Mouse (Mus musculus) MEL (cell line): Measurements from ENCODE around the gene Mxd4. TPM values are rescaled to one million over a fixed set of nuclear protein-coding genes. Genes with fewer than 3 reads are reported as not detected.

Source experiments
- DNase-seq: peaks from one replicate; pipeline ENCODE4 v3.0.0; 2011; ENCODE audit warnings: low read depth, low spot score
- H3K27ac ChIP-seq: 2 replicates; pipeline ENCODE4 v1.5.1; 2012; ENCODE audit warnings: low read depth, mild to moderate bottlenecking, control low read depth, low read length, moderate library complexity; ENCODE audit not compliant: control insufficient read depth
- H3K27me3 ChIP-seq, 2 experiments: fragments of 150-350 bp in 1 of 2; sonication (generic) in 1 of 2; 2 replicates each; pipeline ENCODE4 v1.6.1; 2012; ENCODE audit warnings: low read length in 2 of 2, mild to moderate bottlenecking in 2 of 2, improper control_type of control experiment in 1 of 2, moderate library complexity in 1 of 2; ENCODE audit not compliant: insufficient read depth in 2 of 2, control insufficient read depth in 1 of 2
- H3K36me3 ChIP-seq, 2 experiments: 2 replicates each; pipeline ENCODE4 v1.6.1; 2012 to 2014; ENCODE audit warnings: low read length in 2 of 2, improper control_type of control experiment in 1 of 2, inconsistent platforms in 1 of 2, mild to moderate bottlenecking in 1 of 2; ENCODE audit not compliant: insufficient read depth in 2 of 2, control insufficient read depth in 1 of 2
- H3K4me1 ChIP-seq, 2 experiments: fragments of 150-350 bp in 1 of 2; sonication (generic) in 1 of 2; 2 replicates each; pipeline ENCODE4 v1.6.1; 2012; ENCODE audit warnings: low read length in 2 of 2, improper control_type of control experiment in 1 of 2, mild to moderate bottlenecking in 1 of 2; ENCODE audit not compliant: insufficient read depth in 2 of 2, control insufficient read depth in 1 of 2
- H3K4me3 ChIP-seq, 2 experiments: fragments of 150-350 bp in 1 of 2; sonication (generic) in 1 of 2; 2 replicates each; pipeline ENCODE4 v1.5.1; 2012; ENCODE audit warnings: low read depth in 2 of 2, low read length in 2 of 2, mild to moderate bottlenecking in 2 of 2, moderate library complexity in 2 of 2, control low read depth in 1 of 2, improper control_type of control experiment in 1 of 2; ENCODE audit not compliant: control insufficient read depth in 1 of 2, insufficient read depth in 1 of 2
- H3K79me2 ChIP-seq: 2 replicates; pipeline ENCODE4 v1.6.1; 2012; ENCODE audit warnings: mild to moderate bottlenecking, low read length, moderate library complexity; ENCODE audit not compliant: control insufficient read depth, poor library complexity, insufficient read depth
- H3K9ac ChIP-seq: 2 replicates; pipeline ENCODE4 v1.6.1; 2012; ENCODE audit warnings: low read depth, mild to moderate bottlenecking, control low read depth, low read length, moderate library complexity; ENCODE audit not compliant: control insufficient read depth, poor library complexity, severe bottlenecking
- H3K9me3 ChIP-seq: fragments of 150-350 bp; sonication (generic); replicated peaks from 2 replicates; pipeline ENCODE4 v1.6.1; 2012; ENCODE audit warnings: mild to moderate bottlenecking, low read length, improper control_type of control experiment, moderate library complexity; ENCODE audit not compliant: insufficient read depth
- BHLHE40 ChIP-seq: IDR thresholded peaks from 2 replicates; pipeline ENCODE4 v1.6.1; 2012; ENCODE audit warnings: low read depth, mild to moderate bottlenecking, inconsistent platforms, low read length, improper control_type of control experiment, borderline replicate concordance
- CHD2 ChIP-seq: IDR thresholded peaks from 2 replicates; pipeline ENCODE4 v1.6.1; 2011; ENCODE audit warnings: low read length, improper control_type of control experiment
- CTCF ChIP-seq, 3 experiments: IDR thresholded peaks in 2 of 3; conservative IDR thresholded peaks in 1 of 3; 2 replicates each; pipeline ENCODE4 v1.5.1; 2011 to 2012; ENCODE audit warnings: low read length in 3 of 3, low read depth in 2 of 3, mild to moderate bottlenecking in 2 of 3, improper control_type of control experiment in 1 of 3, inconsistent platforms in 1 of 3, mixed read lengths in 1 of 3, moderate library complexity in 1 of 3; ENCODE audit not compliant: control insufficient read depth in 1 of 3, insufficient read depth in 1 of 3, poor library complexity in 1 of 3, severe bottlenecking in 1 of 3
- E2F4 ChIP-seq: IDR thresholded peaks from 2 replicates; pipeline ENCODE4 v1.6.1; 2011; ENCODE audit warnings: low read depth, low read length, improper control_type of control experiment, borderline replicate concordance
- ELF1 ChIP-seq: IDR thresholded peaks from 2 replicates; pipeline ENCODE4 v1.6.1; 2014; ENCODE audit warnings: low read depth, mild to moderate bottlenecking, inconsistent platforms, low read length, improper control_type of control experiment, moderate library complexity
- EP300 ChIP-seq, 2 experiments: IDR thresholded peaks; 2 replicates each; pipeline ENCODE4 v1.6.1; 2011; ENCODE audit warnings: improper control_type of control experiment in 2 of 2, low read length in 2 of 2, low read depth in 1 of 2, mild to moderate bottlenecking in 1 of 2
- HCFC1 ChIP-seq: IDR thresholded peaks from 2 replicates; pipeline ENCODE4 v1.6.1; 2012; ENCODE audit warnings: low read depth, mild to moderate bottlenecking, inconsistent platforms, low read length, improper control_type of control experiment, moderate library complexity
- MAFK ChIP-seq: IDR thresholded peaks from 2 replicates; pipeline ENCODE4 v1.6.1; 2011; ENCODE audit warnings: low read depth, mild to moderate bottlenecking, low read length, improper control_type of control experiment, borderline replicate concordance
- MAX ChIP-seq: IDR thresholded peaks from 2 replicates; pipeline ENCODE4 v1.6.1; 2011; ENCODE audit warnings: low read length, improper control_type of control experiment
- MAZ ChIP-seq: IDR thresholded peaks from 2 replicates; pipeline ENCODE4 v1.6.1; 2012; ENCODE audit warnings: low read depth, mild to moderate bottlenecking, inconsistent platforms, low read length, improper control_type of control experiment
- MEF2A ChIP-seq: IDR thresholded peaks from 2 replicates; pipeline ENCODE4 v1.6.1; 2014; ENCODE audit warnings: low read depth, mild to moderate bottlenecking, inconsistent platforms, low read length, improper control_type of control experiment; ENCODE audit not compliant: poor library complexity, insufficient replicate concordance, severe bottlenecking; ENCODE audit errors: extremely low read depth
- MYB ChIP-seq: IDR thresholded peaks from 2 replicates; pipeline ENCODE4 v1.6.1; 2011; ENCODE audit warnings: mild to moderate bottlenecking, low read depth, low read length, improper control_type of control experiment
- NRF1 ChIP-seq: IDR thresholded peaks from 2 replicates; pipeline ENCODE4 v1.6.1; 2014; ENCODE audit warnings: low read depth, mild to moderate bottlenecking, inconsistent platforms, low read length, improper control_type of control experiment, moderate library complexity; ENCODE audit not compliant: poor library complexity, insufficient read depth, severe bottlenecking
- POLR2A ChIP-seq, 2 experiments: IDR thresholded peaks; 2 replicates each; pipeline ENCODE4 v1.6.1; 2011 to 2012; ENCODE audit warnings: low read length in 2 of 2, mild to moderate bottlenecking in 2 of 2, control low read depth in 1 of 2, improper control_type of control experiment in 1 of 2, low read depth in 1 of 2, moderate library complexity in 1 of 2; ENCODE audit not compliant: control insufficient read depth in 1 of 2, insufficient read depth in 1 of 2, poor library complexity in 1 of 2
- POLR2AphosphoS2 ChIP-seq: IDR thresholded peaks from 2 replicates; pipeline ENCODE4 v1.6.1; 2011; ENCODE audit warnings: low read length, improper control_type of control experiment
- POLR2AphosphoS5 ChIP-seq: IDR thresholded peaks from 2 replicates; pipeline ENCODE4 v1.6.1; 2012; ENCODE audit warnings: low read depth, borderline replicate concordance, mild to moderate bottlenecking, inconsistent platforms, low read length, moderate library complexity, mixed read lengths
- RCOR1 ChIP-seq: IDR thresholded peaks from 2 replicates; pipeline ENCODE4 v1.6.1; 2012; ENCODE audit warnings: low read depth, mild to moderate bottlenecking, inconsistent platforms, low read length, improper control_type of control experiment
- TCF12 ChIP-seq: IDR thresholded peaks from 2 replicates; pipeline ENCODE4 v1.6.1; 2014; ENCODE audit warnings: low read depth, mild to moderate bottlenecking, inconsistent platforms, low read length, improper control_type of control experiment, moderate library complexity
- polyA plus RNA-seq, 2 experiments: library from polyadenylated mRNA; stranded (reverse) in 1 of 2; unstranded in 1 of 2; fragments of >175 nt in 1 of 2; fragments of >200 nt in 1 of 2; gene quantifications; 2 replicates each; pipeline versions ENCODE4 v1.2.1 to v1.2.4; 2012; ENCODE audit warnings: low replicate concordance in 2 of 2, low read depth in 1 of 2; ENCODE audit not compliant: insufficient read length in 2 of 2, insufficient read depth in 1 of 2, missing spikeins in 1 of 2
- total RNA-seq: library from RNA; depleted of rRNA; stranded (reverse); fragments of 300-350 nt; gene quantifications from 2 replicates; pipeline ENCODE4 v1.2.3, GENCODE M21; 2012

Mxd4 gene
- total and polyA plus RNA-seq, 3 experiments = 9.7 to 13.3 TPM; not detected in 1

DNA sequence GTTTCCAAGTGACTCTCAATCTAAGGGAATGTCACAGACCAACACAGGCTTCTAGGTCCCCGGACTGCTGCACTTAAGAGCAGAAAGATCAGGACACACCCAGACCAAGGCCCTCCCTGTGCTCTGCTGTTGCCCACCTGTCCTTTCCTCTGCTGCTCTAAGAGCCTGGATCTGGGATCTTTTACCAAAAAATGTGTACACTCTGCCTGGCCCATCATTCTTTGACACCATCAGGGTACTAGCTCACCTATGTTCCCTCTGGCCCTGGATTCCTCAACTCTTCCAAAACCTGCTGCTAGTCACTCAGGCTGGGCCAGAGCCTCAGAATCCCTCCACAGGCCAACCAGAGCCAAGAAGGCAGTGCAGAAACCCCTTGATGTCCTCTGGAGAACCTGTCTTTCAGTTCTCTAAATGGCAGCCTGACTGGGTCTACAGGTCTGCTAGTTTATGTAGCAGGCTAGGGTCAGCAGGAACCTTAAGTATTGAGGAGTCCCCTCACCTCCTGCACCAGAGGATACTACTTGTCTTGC lies 2.4 kb downstream of the Mxd4 start:
- Histone ChIP-seq H3K27me3 (no peaks in the 10 kb centered on the region), H3K27ac (no peak overlapping the region), H3K9me3 (no peaks in the 10 kb centered on the region), H3K9ac (no peak overlapping the region), H3K36me3 (peaks cover 0 to 8% of the 10 kb centered on the region in 2 experiments; a peak in 2 of 4 replicates), H3K79me2 (peaks cover 3% of the 10 kb centered on the region; the same call in 1 of the 2 replicates), H3K4me1 (peaks cover 0 to 23% of the 10 kb centered on the region in 2 experiments; a peak in 2 of 4 replicates), H3K4me3 (no peak overlapping the region)
- TF ChIP-seq POLR2A (IDR thresholded peaks at IDR 0.05; ENCODE audit: control insufficient read depth in 1 of 2, insufficient read depth in 1 of 2, low read depth in 1 of 2, low read length in 2 of 2, poor library complexity in 1 of 2) = no peak
- no peak for TF ChIP-seq NRF1
- no peak for TF ChIP-seq TCF12
- TF ChIP-seq EP300 (IDR thresholded peaks at IDR 0.05; ENCODE audit: low read depth in 1 of 2, low read length in 2 of 2) = no peak
- TF ChIP-seq POLR2AphosphoS5 = no peak
- TF ChIP-seq MYB = no peak
- no peak for TF ChIP-seq CTCF (IDR thresholded peaks at IDR 0.05 in 2 of 3, conservative IDR thresholded peaks at IDR 0.05 in 1 of 3; ENCODE audit: control insufficient read depth in 1 of 3, insufficient read depth in 1 of 3, low read depth in 2 of 3, low read length in 3 of 3, poor library complexity in 1 of 3, severe bottlenecking in 1 of 3)
- no peak for TF ChIP-seq MEF2A
- DNase-seq = no peak

- Histone ChIP-seq H3K4me1 (peaks cover 0 to 20% of the 10 kb centered on the region in 2 experiments; a peak in 2 of 4 replicates), H3K79me2 (peaks cover 3% of the 10 kb centered on the region; the same call in 1 of the 2 replicates), H3K27ac (no peak overlapping the region), H3K36me3 (peaks cover 0 to 6% of the 10 kb centered on the region in 2 experiments; a peak in 2 of 4 replicates), H3K4me3 (no peak overlapping the region), H3K9me3 (no peaks in the 10 kb centered on the region), H3K27me3 (no peaks in the 10 kb centered on the region), H3K9ac (no peak overlapping the region)
- TF ChIP-seq MAZ (no peak), RCOR1 (no peak), POLR2A (IDR thresholded peaks at IDR 0.05; ENCODE audit: control insufficient read depth in 1 of 2, insufficient read depth in 1 of 2, low read depth in 1 of 2, low read length in 2 of 2, poor library complexity in 1 of 2) (no peak), MYB (no peak), CHD2 (no peak), E2F4 (no peak), MAFK (no peak), CTCF (IDR thresholded peaks at IDR 0.05 in 2 of 3, conservative IDR thresholded peaks at IDR 0.05 in 1 of 3; ENCODE audit: control insufficient read depth in 1 of 3, insufficient read depth in 1 of 3, low read depth in 2 of 3, low read length in 3 of 3, poor library complexity in 1 of 3, severe bottlenecking in 1 of 3) (no peak), POLR2AphosphoS2 (no peak), BHLHE40 (no peak), POLR2AphosphoS5 (no peak), ELF1 (no peak), HCFC1 (no peak), NRF1 (no peak), MAX (no peak)
- no peak for DNase-seq
Observed at GRCm38 (mm10) chr5:34183976-34184375, 3.5 kb downstream of the Mxd4 start.
